Mouse (Mus musculus) thymus, adult 2 months (tissue): ENCODE data around the gene AC134908.4. TPM values are rescaled to one million over a fixed set of nuclear protein-coding genes. Genes with fewer than 3 reads are reported as not detected.
A peak's percentile ranks its signal among the peaks of the same experiment; 100 is the strongest.
"Not testable (repeated sequence)": the region's sequence is repeated elsewhere in the genome, so short reads cannot be mapped to it uniquely, and the experiment has no call there.

ENCODE experiments used
- DNase-seq: peaks from one replicate; pipeline ENCODE4 v3.0.0; 2021
- H3K27ac ChIP-seq: fragments of 200-500 bp; 2 replicates; pipeline ENCODE4 v1.5.1; 2012; ENCODE audit warnings: low read length, control low read depth; ENCODE audit not compliant: control insufficient read depth, insufficient read depth
- H3K27me3 ChIP-seq: fragments of 200-500 bp; 2 replicates; pipeline ENCODE4 v1.6.1; 2012; ENCODE audit warnings: mild to moderate bottlenecking, low read length, moderate library complexity, mixed read lengths; ENCODE audit not compliant: control insufficient read depth, insufficient read depth
- H3K36me3 ChIP-seq: fragments of 200-500 bp; 2 replicates; pipeline ENCODE4 v1.6.1; 2012; ENCODE audit warnings: mild to moderate bottlenecking, low read length, moderate library complexity; ENCODE audit not compliant: control insufficient read depth, insufficient read depth
- H3K4me1 ChIP-seq: fragments of 200-500 bp; replicated peaks from 2 replicates; pipeline ENCODE4 v1.6.1; 2012; ENCODE audit warnings: low read length; ENCODE audit not compliant: control insufficient read depth, insufficient read depth
- H3K4me3 ChIP-seq: fragments of 200-500 bp; 2 replicates; pipeline ENCODE4 v1.5.1; 2012; ENCODE audit warnings: mild to moderate bottlenecking, low read length, control low read depth, moderate library complexity; ENCODE audit not compliant: control insufficient read depth, insufficient read depth
- CTCF ChIP-seq: fragments of 200-500 bp; IDR thresholded peaks from 2 replicates; pipeline ENCODE4 v1.5.1; 2012; ENCODE audit warnings: mild to moderate bottlenecking, control low read depth, low read length, moderate library complexity, borderline replicate concordance; ENCODE audit not compliant: control insufficient read depth, poor library complexity, insufficient read depth; ENCODE audit errors: extremely low read depth
- POLR2A ChIP-seq: fragments of 200-500 bp; IDR thresholded peaks from 2 replicates; pipeline ENCODE4 v1.6.1; 2012; ENCODE audit warnings: mild to moderate bottlenecking, low read length, control low read depth, moderate library complexity; ENCODE audit not compliant: control insufficient read depth, poor library complexity, insufficient read depth; ENCODE audit errors: extremely low read depth
- WGBS: fragments of 180-500 bp; shearing (Covaris S2); methylation state at CpG from one replicate; pipeline ENCODE4 v1.1.7; 2018; 5-methylcytosine and 5-hydroxymethylcytosine counted together
- polyA plus RNA-seq: library from polyadenylated mRNA; depleted of rRNA; stranded (reverse); fragments of >200 nt; gene quantifications from 2 replicates; pipeline ENCODE4 v1.2.3, GENCODE M21; 2012

The AC134908.4 gene
- polyA plus RNA-seq, 1 experiment: 1.1 TPM

GRCm38 (mm10) chr17:25808789-25809605 is 13.5 kb upstream of the AC134908.4 start, which contains the start of gene Fbxl16:
TSS of gene Fbxl16 (plus strand) at chr17:25809085.
- 1% methylated on average over 95 of the region's 100 CpGs for whole genome bisulfite sequencing
- peaks cover 14% of the 10 kb centered on the region; the same call in 1 of the 2 replicates for H3K27me3 ChIP-seq
- DNase-seq: no peak

DNA sequence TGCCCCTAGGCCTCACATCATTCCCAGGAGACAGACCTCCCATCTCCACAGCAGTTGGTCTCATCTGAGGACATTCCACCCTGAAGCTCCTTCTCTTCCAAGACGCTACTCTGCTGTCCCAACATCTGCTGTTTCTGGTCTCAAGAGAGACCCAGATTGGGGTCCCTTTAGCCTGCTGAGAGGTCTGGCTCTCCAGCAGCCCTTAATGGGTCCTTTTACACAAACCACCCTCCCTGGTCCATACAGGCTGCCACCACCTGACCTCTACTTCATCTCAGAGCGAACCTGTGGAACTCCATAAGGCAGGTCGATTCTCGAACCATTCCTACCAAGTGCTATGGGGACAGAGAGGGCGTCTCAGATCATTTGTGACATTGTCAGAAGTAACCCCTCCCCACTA is 12.6 kb upstream of the AC134908.4 start:
- no peak overlapping the region for H3K4me3 ChIP-seq
- H3K27ac ChIP-seq: no peak overlapping the region
- H3K36me3 ChIP-seq: no peaks in the 10 kb centered on the region
- no peak for DNase-seq
- no peaks in the 10 kb centered on the region for H3K4me1 ChIP-seq
- 49% methylated on average over 5 of the region's 5 CpGs for WGBS
- TF ChIP-seq CTCF: no peak
- TF ChIP-seq POLR2A: no peak
- H3K27me3 ChIP-seq: peaks cover 14% of the 10 kb centered on the region; the same call in 1 of the 2 replicates

More at GRCm38 (mm10) chr17:25808789-25809605, 13.5 kb upstream of the AC134908.4 start, which contains the start of gene Fbxl16:
- Histone ChIP-seq H3K4me1 (no peaks in the 10 kb centered on the region), H3K27ac (no peak within 1 kb of the TSS), H3K36me3 (no peaks in the 10 kb centered on the region), H3K4me3 (0 out of 2 replicates have a peak within 1 kb of the TSS, but pooled peaks have one; percentile 2)
- no peak for TF ChIP-seq POLR2A

GRCm38 (mm10) chr17:25807452-25807851 is 12.0 kb upstream of the AC134908.4 start:
- not testable (repeated sequence) for H3K4me1 ChIP-seq, H3K36me3 ChIP-seq, DNase-seq, H3K4me3 ChIP-seq, H3K27ac ChIP-seq
- H3K27me3 ChIP-seq: peaks cover 14% of the 10 kb centered on the region; the same call in 1 of the 2 replicates
- 38% methylated on average over 2 of the region's 2 CpGs for WGBS

DNA sequence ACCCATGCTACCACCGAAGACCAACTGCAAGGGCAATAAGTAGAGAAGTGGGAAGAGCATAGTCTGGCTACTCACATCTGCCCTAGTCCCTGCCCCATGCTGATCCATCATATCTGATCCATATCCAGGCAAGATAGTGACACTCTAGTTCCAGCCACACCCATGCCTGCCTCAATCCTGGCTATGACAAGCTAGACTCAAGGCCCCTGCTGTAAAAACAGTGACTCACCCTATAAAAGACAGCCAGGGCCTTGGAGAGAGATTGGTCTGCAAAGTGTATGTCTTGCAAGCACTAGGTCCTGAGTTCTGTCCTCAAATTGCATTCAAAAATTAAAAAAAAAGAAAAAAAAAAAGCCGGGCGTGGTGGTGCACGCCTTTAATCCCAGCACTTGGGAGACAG is 11.0 kb upstream of the AC134908.4 start:
- 82% methylated on average over 4 of the region's 4 CpGs for WGBS
- Histone ChIP-seq H3K27me3 (peaks cover 14% of the 10 kb centered on the region; the same call in 1 of the 2 replicates), H3K27ac (no peak overlapping the region), H3K4me3 (no peak overlapping the region), H3K36me3 (no peaks in the 10 kb centered on the region), H3K4me1 (no peaks in the 10 kb centered on the region)
- TF ChIP-seq POLR2A (no peak), CTCF (no peak)
- no peak for DNase-seq

DNA sequence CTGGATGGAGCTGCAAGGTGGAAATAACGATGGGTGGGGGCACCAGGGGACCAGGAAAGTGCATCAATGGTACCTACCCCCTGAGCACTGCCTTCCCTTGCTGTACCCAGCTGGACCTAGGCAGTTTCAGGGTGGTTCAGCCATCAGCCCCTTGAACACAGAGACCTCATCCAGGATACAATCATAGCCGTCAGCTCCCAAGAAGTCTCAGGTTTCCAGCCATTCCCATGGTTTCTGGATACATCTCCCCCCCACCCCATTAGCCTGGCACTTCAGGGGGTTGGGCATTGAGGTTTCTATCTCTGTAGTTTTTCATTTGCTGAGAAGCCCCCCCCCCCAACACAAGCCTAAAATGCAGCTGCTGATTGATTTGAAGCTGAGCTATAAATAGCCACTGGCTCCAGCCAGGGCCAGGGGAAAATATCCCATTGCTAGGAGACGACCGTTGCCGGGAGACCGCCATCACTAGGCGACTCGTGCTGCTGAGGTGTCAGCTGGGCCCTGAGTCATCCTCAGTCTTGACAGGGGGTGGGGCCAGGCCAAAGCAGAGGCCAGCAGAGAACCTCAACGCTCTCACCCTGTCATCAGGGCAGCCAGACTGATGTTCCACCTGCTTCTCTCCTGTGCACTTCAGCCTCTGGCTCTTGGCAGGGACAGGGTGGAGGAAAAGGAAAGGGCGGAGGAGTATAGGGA is 7.5 kb upstream of the AC134908.4 start:
- WGBS: 15% methylated on average over 10 of the region's 10 CpGs
- H3K27ac ChIP-seq: no peak overlapping the region
- DNase-seq: no peak
- H3K36me3 ChIP-seq: no peaks in the 10 kb centered on the region
- no peaks in the 10 kb centered on the region for H3K4me1 ChIP-seq
- H3K4me3 ChIP-seq: no peak overlapping the region
- no peaks in the 10 kb centered on the region; the same call in 1 of the 2 replicates for H3K27me3 ChIP-seq
- TF ChIP-seq POLR2A (no peak), CTCF (no peak)

GRCm38 (mm10) chr17:25801029-25801428 is 5.6 kb upstream of the AC134908.4 start:
- H3K4me1 ChIP-seq: peaks cover 8% of the 10 kb centered on the region
- no peak overlapping the region for H3K27ac ChIP-seq
- H3K4me3 ChIP-seq: no peak overlapping the region
- peak; percentile 73 for DNase-seq
- no peaks in the 10 kb centered on the region for H3K27me3 ChIP-seq
- 8% methylated on average over 6 of the region's 6 CpGs for WGBS
- no peaks in the 10 kb centered on the region for H3K36me3 ChIP-seq
- no peak for TF ChIP-seq POLR2A
- no peak for TF ChIP-seq CTCF
